Mouse (Mus musculus): ENCODE results near the gene Muc4.

GRCm38 (mm10) chr16:32812888-32813361 lies 77.2 kb downstream of the Muc4 start:
- TF ChIP-seq FLI1 (IDR thresholded peaks at IDR 0.05; ENCODE audit: low read length) (no peak), GATA1 (IDR thresholded peaks at IDR 0.05; ENCODE audit: borderline replicate concordance, low read length) (no peak)
